Mouse (Mus musculus): ENCODE measurements at regions not wholly inside any gene's neighbourhood (a gene's known extent, or its start where the extent isn't known, plus 50 kb on each side); places are given as distances from the start of the nearest gene placed in this dataset.

DNA sequence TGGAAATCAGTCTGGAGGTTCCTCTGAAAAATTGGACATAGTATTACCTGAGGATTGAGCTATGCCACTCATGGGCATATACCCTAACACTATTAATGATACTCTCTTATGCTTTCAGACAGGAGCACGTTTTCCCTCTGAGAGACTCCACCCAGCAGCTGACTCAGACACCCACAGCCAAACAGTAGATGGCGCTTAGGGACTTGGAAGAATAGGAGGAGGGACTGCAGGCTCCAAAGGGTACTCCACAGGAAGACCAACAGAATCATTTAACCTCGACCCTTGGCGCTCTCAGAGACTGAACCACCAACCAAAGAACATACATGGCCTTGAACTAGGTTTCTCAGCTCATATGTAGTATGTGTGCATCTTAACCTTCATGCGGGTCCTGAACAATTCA lies 216.0 kb upstream of the Fut9 start:
- intact Hi-C loops (cut with DNase I): no loop called here
- no peak for DNase-seq (ENCODE audit: extremely low spot score in 1 of 2, low spot score in 2 of 2)

GRCm38 (mm10) chr4:26000364-26000763 lies 200.3 kb upstream of the Fut9 start:
- DNase-seq (ENCODE audit: extremely low spot score in 1 of 2, low spot score in 2 of 2): no peak
- intact Hi-C loops (cut with DNase I): no loop called here

DNA sequence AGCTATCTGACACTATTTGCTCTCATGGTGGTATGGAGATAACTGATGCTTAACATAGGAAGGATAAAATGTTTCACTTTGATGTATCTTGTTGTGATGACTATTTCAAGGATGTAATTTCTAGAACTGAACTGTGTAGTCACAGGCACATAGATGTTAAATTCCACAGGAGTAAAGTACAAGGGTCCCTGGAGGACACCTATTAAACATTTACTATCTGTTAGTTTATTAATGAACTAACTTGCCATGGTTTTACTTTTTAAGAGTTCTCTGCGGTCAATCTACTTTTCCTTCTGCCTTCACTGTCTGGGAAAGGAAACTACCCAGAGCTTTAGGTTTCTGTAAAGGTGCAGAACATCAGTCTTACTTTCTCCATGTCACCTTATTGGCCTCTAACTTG lies 198.5 kb upstream of the Fut9 start:
- no peak for DNase-seq (ENCODE audit: extremely low spot score in 1 of 2, low spot score in 2 of 2)
- intact Hi-C loops (cut with DNase I): no loop called here

DNA sequence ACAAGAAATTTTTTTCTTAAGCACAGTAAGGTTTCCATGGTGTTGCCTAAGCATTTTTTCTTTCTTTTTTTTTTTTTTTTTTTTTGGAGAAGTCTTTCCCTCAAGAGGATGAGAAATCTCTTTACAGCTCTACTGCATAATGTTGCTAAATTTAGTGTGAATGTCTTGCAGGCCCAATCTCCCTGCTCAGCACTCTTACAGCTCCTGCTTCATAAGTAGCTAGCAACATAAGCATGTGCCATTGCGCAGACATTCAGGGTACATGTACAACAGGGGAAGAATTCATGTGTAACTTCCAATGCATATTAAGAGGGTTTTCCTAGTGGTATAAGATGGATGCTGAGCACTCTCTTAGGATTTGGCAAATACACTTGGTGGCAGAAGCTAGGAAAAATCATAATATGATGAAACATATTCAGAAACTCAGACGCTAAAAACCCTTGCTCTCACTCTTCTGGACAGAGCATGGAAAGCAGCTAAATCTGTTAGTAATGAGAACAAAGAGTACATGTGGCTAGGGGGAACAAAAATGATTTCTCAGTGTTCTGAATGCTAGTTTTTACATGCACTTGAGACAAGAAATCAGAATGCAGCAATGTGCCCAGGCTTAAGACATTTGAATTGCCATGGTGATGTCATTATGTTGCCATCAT lies 155.8 kb upstream of the Fut9 start:
- intact Hi-C loops (cut with DNase I): no loop called here
- peak in 1 of 2 experiments; percentile 14 for DNase-seq (ENCODE audit: extremely low spot score in 1 of 2, low spot score in 2 of 2)

GRCm38 (mm10) chr4:25932546-25932945 lies 132.5 kb upstream of the Fut9 start:
- intact Hi-C loops (cut with DNase I): no loop called here
- DNase-seq (ENCODE audit: extremely low spot score in 1 of 2, low spot score in 2 of 2): no peak

- no peak for DNase-seq (ENCODE audit: extremely low spot score in 1 of 2, low spot score in 2 of 2)
- intact Hi-C loops (cut with DNase I): no loop called here
Observed at GRCm38 (mm10) chr4:25895381-25895980, 95.4 kb upstream of the Fut9 start.

- intact Hi-C loops (cut with DNase I): no loop called here
- no peak for DNase-seq (ENCODE audit: extremely low spot score in 1 of 2, low spot score in 2 of 2)
Observed at GRCm38 (mm10) chr4:25891888-25892661, 92.0 kb upstream of the Fut9 start.

Measured in left cerebral cortex, postnatal 10 days (tissue).